ENCODE assay signal across 23 mouse cellular contexts in the genomic region with DNA sequence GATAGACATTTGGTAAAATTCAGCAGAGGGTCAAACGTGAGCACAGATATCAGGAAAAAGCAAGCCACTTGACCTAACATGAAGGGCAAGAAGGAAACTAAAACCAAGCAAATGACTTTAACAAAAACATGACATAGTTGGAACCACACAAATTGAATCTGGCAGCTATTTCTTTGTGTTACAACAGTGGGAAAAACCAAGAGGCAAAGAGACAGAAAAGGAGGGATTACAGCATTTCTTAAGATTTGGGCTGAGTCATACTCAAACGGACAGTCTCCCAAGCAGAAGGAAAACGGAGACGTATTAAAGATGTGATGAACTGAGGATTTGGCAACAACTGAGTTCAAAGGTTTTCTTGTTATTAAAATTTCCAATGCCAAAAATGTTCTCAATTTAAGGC.
DNase-seq lines count a peak whose midpoint lies in the region; ATAC-seq and TF ChIP-seq lines count a peak whose summit lies in the region.
"Had no signal": no experiment of that assay in that cellular context is flagged by ENCODE, and none has a peak within 500 bp of the region (broad histone marks: within the 10 kb centered on the region; RNA-seq: fewer than 3 reads in every experiment).

No protein-coding gene starts in this region.

- H3K27ac ChIP-seq in heart, embryonic 12.5 days (ENCODE audit: poor library complexity, severe bottlenecking), result no peak overlapping the region
- H3K27ac ChIP-seq: embryonic facial prominence, embryonic 15.5 days; forebrain, embryonic 15.5 days; heart, adult 2 months; heart, embryonic 15.5 days; hindbrain, embryonic 12.5 days; hindbrain, postnatal 0 days had no signal

- no peaks in the 10 kb centered on the region for H3K9me3 ChIP-seq in heart, embryonic 12.5 days (replicated peaks)
- H3K9me3 ChIP-seq: embryonic facial prominence, embryonic 15.5 days; forebrain, embryonic 15.5 days; heart, embryonic 15.5 days; hindbrain, embryonic 12.5 days had no signal

- 74% methylated on average over 4 of the region's 4 CpGs for WGBS in heart, embryonic 12.5 days

- no peak for ATAC-seq in heart, embryonic 12.5 days (ENCODE audit: insufficient number of reproducible peaks, low FRiP score)
- ATAC-seq: forebrain, embryonic 15.5 days; hindbrain, postnatal 0 days had no signal

- no peaks in the 10 kb centered on the region for H3K27me3 ChIP-seq in heart, embryonic 12.5 days (replicated peaks)
- no peaks in the 10 kb centered on the region for H3K27me3 ChIP-seq in myocyte (ENCODE audit: control insufficient read depth, insufficient read depth, insufficient read length)
- H3K27me3 ChIP-seq: CH12.LX; embryonic facial prominence, embryonic 15.5 days; forebrain, embryonic 15.5 days; heart, embryonic 15.5 days; hindbrain, embryonic 12.5 days had no signal

- no peak overlapping the region for H3K4me2 ChIP-seq in heart, embryonic 12.5 days
- peak overlapping the region; percentile 20 for H3K4me2 ChIP-seq in myocyte (ENCODE audit: low read depth)
- H3K4me2 ChIP-seq: embryonic facial prominence, embryonic 15.5 days; forebrain, embryonic 15.5 days; heart, embryonic 15.5 days; hindbrain, embryonic 12.5 days had no signal

- H3K79me2 ChIP-seq in myocyte (ENCODE audit: control insufficient read depth, insufficient read depth), result no peaks in the 10 kb centered on the region

- DNase-seq in gastrocnemius, adult 18-20 months (ENCODE audit: low spot score), result peak; percentile 30
- no peak for DNase-seq in gastrocnemius, postnatal 25 days
- DNase-seq in heart, adult 9 months (ENCODE audit: low spot score in 2 of 2), result peak; percentile 22 to 46
- DNase-seq in NIH3T3 (ENCODE audit: low read depth), result peak; percentile 49
- DNase-seq in left cerebral cortex, adult 9 months (ENCODE audit: low spot score in 2 of 2), result no peak
- DNase-seq in urinary bladder, postnatal 36 days (ENCODE audit: low spot score in 2 of 2), result no peak
- DNase-seq: adrenal gland, adult 8-10 months; adrenal gland, postnatal 36 days; cerebellum, adult 11 months; cerebellum, adult 8-10 months; cerebellum, postnatal 14 days; embryo, embryonic 11 days; heart, adult 2 months; kidney, adult 18-20 months had no signal

- no peak for TF ChIP-seq POLR2A in myocyte (IDR thresholded peaks at IDR 0.05; ENCODE audit: insufficient read length, low read depth)

- H3K4me1 ChIP-seq in heart, embryonic 12.5 days (replicated peaks), result no peaks in the 10 kb centered on the region
- H3K4me1 ChIP-seq: embryonic facial prominence, embryonic 15.5 days; forebrain, embryonic 15.5 days; heart, embryonic 15.5 days; hindbrain, embryonic 12.5 days had no signal

- H3K9ac ChIP-seq in heart, embryonic 12.5 days, result no peak overlapping the region
- H3K9ac ChIP-seq: embryonic facial prominence, embryonic 15.5 days; forebrain, embryonic 15.5 days; heart, embryonic 15.5 days; hindbrain, embryonic 12.5 days had no signal

- H3K36me3 ChIP-seq in heart, embryonic 12.5 days, result 0 out of 2 replicates have a peak, but pooled peaks cover 7% of the 10 kb centered on the region
- peaks cover 20% of the 10 kb centered on the region for H3K36me3 ChIP-seq in myocyte (ENCODE audit: control insufficient read depth, insufficient read depth)
- H3K36me3 ChIP-seq: embryonic facial prominence, embryonic 15.5 days; forebrain, embryonic 15.5 days; heart, embryonic 15.5 days; hindbrain, embryonic 12.5 days had no signal

- no peak overlapping the region for H3ac ChIP-seq in myocyte (ENCODE audit: control insufficient read depth, insufficient read length)

- no peak overlapping the region for H3K4me3 ChIP-seq in heart, embryonic 12.5 days
- no peak overlapping the region for H3K4me3 ChIP-seq in myocyte
- H3K4me3 ChIP-seq: embryonic facial prominence, embryonic 15.5 days; erythroblast, embryonic 14.5 days; forebrain, embryonic 15.5 days; heart, adult 2 months; heart, embryonic 15.5 days; hindbrain, embryonic 12.5 days had no signal

TF ChIP-seq in myocyte, 11 proteins besides CTCF, POLR2A, EP300 and RAD21:
- TF ChIP-seq CEBPB (IDR thresholded peaks at IDR 0.05; ENCODE audit: insufficient read depth, poor library complexity, severe bottlenecking), result peak; percentile 39; the same call in 1 of the 2 replicates
- TF ChIP-seq SRF (IDR thresholded peaks at IDR 0.05; ENCODE audit: control insufficient read depth, insufficient read length, low read depth), result no peak

Comparison
In these comparisons a context has a peak if more than half of its experiments do, and no peak if none do; other contexts are left out.
1. DNase-seq: peak in gastrocnemius, adult 18-20 months (single experiment), heart, adult 9 months (2 of 2) and NIH3T3 (single experiment); none in gastrocnemius, postnatal 25 days (single experiment), left cerebral cortex, adult 9 months (0 of 2) and urinary bladder, postnatal 36 days (0 of 2).